Mouse (Mus musculus) spleen, adult 2 months (tissue): Measurements from ENCODE around the gene Nlrp6.

ENCODE experiments used
- CTCF ChIP-seq: fragments of 200-500 bp; IDR thresholded peaks from 2 replicates; pipeline ENCODE4 v1.5.1; 2011; ENCODE audit warnings: mild to moderate bottlenecking, inconsistent platforms; ENCODE audit not compliant: insufficient read depth, insufficient read length, insufficient replicate concordance; ENCODE audit errors: extremely low read depth
- POLR2A ChIP-seq: fragments of 200-500 bp; IDR thresholded peaks from 2 replicates; pipeline ENCODE4 v1.6.1; 2011; ENCODE audit warnings: low read depth, low read length, inconsistent platforms

DNA sequence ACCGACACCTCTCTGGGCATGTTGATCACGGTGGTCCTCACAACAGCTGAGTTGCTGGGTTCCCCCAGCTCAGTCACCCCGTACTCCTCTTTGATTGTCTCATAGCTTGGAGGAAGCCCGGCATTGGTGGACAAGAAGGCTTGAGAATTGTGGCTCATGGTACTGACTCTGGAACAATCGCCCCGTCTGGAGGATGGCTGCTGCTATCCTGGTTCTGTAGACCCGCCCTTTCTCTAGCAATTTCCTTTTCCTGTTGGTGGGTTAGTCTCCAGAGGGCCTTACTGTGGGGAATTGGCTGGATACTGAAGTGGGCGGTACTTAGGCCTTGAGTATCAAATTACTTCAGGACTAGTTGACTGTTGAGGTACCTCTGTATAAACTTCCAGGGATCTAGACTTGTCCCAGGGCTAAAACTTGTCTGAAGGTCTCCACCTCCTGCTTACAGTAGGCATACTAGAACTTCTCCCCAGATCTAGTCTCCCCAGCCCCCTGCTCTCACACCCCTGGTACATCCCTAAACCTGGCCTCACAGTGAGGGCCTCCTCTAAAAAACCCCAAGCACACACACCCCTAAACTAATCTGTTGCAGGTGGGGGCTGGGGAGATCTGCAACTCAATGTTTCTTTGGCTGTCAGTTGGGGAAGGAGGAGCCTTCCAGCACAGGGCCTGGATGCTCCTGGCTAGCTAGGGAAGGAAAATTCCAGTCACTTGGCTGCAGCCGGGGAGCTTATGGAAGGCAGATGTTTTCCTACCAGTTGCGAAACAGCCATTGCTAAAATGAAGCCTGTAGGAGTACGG, 35.3 kb downstream of the Nlrp6 start, which contains the start of the genes Gm45717 and Ifitm2:
- no peak for TF ChIP-seq CTCF
- no peak for TF ChIP-seq POLR2A
